Mouse (Mus musculus): Measurements from ENCODE around the gene Capns1.

DNA sequence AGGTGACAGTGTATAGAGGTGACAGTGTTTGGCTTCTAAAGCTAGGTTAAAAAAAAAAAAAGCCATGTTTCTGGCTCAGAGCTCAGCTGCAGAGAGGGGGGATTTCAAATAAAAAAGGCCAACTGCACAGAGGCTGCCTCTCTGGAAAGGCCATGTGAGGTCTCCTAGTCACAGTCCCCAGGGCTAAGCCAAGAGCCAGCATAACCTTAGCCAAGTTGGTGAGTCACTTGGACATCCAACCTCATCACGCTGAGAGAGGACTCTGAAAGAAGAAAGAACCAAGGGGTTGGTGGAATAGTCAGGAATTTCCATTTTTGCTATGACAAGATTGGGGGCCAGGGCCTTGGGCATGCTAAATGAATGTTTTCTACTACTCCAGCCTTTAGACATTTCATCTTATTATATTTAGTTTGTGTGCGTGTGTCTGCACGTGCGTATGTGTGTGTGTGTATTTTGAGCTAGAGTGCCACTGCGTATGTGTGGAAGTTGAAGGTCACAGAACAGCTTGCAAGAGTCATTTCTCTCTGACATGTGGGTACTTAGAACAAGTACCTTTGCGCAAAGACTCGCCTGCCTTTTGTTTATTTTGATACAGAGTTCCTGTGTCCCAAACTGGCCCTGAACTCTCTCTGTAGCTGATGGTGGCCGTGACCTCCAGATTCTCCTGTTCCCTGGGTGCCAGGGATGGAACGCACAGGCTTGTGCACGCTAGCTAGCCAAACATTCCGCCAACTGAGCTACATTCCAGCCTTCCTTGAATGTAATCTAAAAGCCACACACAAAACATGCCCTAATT lies 4.5 kb upstream of the Capns1 start:
- TF ChIP-seq CTCF (IDR thresholded peaks at IDR 0.05; ENCODE audit: borderline replicate concordance, extremely low read depth, insufficient read depth, insufficient read length), result no peak
- no peak for TF ChIP-seq POLR2A (IDR thresholded peaks at IDR 0.05; ENCODE audit: borderline replicate concordance, extremely low read depth, insufficient read depth, insufficient read length, poor library complexity, severe bottlenecking)

Data from brain, embryonic 14.5 days (tissue).